Mouse (Mus musculus) liver, postnatal 0 days (tissue): ENCODE results near the gene Phf21a. TPM values are rescaled to one million over a fixed set of nuclear protein-coding genes. Genes with fewer than 3 reads are reported as not detected.
"Not testable (repeated sequence)": the region's sequence is repeated elsewhere in the genome, so short reads cannot be mapped to it uniquely, and the experiment has no call there.

Source experiments
- ATAC-seq: fragments of 200-750 bp; cut with Nextera tagmentation; 2 replicates; pipeline ENCODE4 v1.8.0; 2017; ENCODE audit warnings: mild to moderate bottlenecking, moderate library complexity
- DNase-seq: peaks from one replicate; pipeline ENCODE4 v3.0.0-alpha.2; 2016
- H3K27ac ChIP-seq: fragments of 300-500 bp; sonication (generic); 2 replicates; pipeline ENCODE4 v1.5.1; 2014; ENCODE audit warnings: antibody characterized with exemption, moderate library complexity, mild to moderate bottlenecking, low read depth
- H3K27me3 ChIP-seq: fragments of 300-500 bp; sonication (generic); 2 replicates; pipeline ENCODE4 v1.6.1; 2014; ENCODE audit warnings: low read length, control low read depth, mixed read lengths; ENCODE audit not compliant: insufficient read depth
- H3K36me3 ChIP-seq: fragments of 300-500 bp; sonication (generic); replicated peaks from 2 replicates; pipeline ENCODE4 v1.6.1; 2014; ENCODE audit warnings: mild to moderate bottlenecking, control low read depth, low read length, moderate library complexity, mixed read lengths; ENCODE audit not compliant: insufficient read depth
- H3K4me1 ChIP-seq: fragments of 300-500 bp; sonication (generic); 2 replicates; pipeline ENCODE4 v1.6.1; 2014; ENCODE audit warnings: antibody characterized with exemption, mild to moderate bottlenecking, control low read depth; ENCODE audit not compliant: insufficient read depth
- H3K4me2 ChIP-seq: fragments of 300-500 bp; sonication (generic); 2 replicates; pipeline ENCODE4 v1.6.1; 2014; ENCODE audit warnings: low read depth, mild to moderate bottlenecking, low read length, moderate library complexity, mixed read lengths
- H3K4me3 ChIP-seq: fragments of 300-500 bp; sonication (generic); 2 replicates; pipeline ENCODE4 v1.5.1; 2014; ENCODE audit warnings: low read depth, low read length
- H3K9ac ChIP-seq: fragments of 300-500 bp; sonication (generic); replicated peaks from 2 replicates; pipeline ENCODE4 v1.6.1; 2014; ENCODE audit warnings: mild to moderate bottlenecking, moderate library complexity
- H3K9me3 ChIP-seq: fragments of 300-500 bp; sonication (generic); 2 replicates; pipeline ENCODE4 v1.6.1; 2016; ENCODE audit warnings: mild to moderate bottlenecking, control low read depth, low read length, mixed read lengths
- CTCF ChIP-seq: sonication (generic); IDR thresholded peaks from 2 replicates; pipeline ENCODE4 v1.5.1; 2016; ENCODE audit warnings: antibody characterized with exemption, low read depth
- EP300 ChIP-seq: IDR thresholded peaks from 2 replicates; pipeline ENCODE4 v1.6.1; 2016; ENCODE audit warnings: antibody characterized with exemption, low read depth, mild to moderate bottlenecking
- WGBS: fragments of 180-500 bp; shearing (Covaris S2); extraction: QIAGEN DNeasy Blood & Tissue Kit; methylation state at CpG from one replicate; pipeline ENCODE4 v1.1.7; 2014; ENCODE audit not compliant: insufficient replicate concordance; 5-methylcytosine and 5-hydroxymethylcytosine counted together
- polyA plus RNA-seq: library from polyadenylated mRNA; unstranded; fragments of >200 nt; fragmentation: Nextera tagmentation; extraction: Ambion mirVana; gene quantifications from 2 replicates; pipeline ENCODE4 v1.2.1, GENCODE M21; 2015

The Phf21a gene
- polyA plus RNA-seq, 1 experiment from 2014 or later: 2.7 TPM

DNA sequence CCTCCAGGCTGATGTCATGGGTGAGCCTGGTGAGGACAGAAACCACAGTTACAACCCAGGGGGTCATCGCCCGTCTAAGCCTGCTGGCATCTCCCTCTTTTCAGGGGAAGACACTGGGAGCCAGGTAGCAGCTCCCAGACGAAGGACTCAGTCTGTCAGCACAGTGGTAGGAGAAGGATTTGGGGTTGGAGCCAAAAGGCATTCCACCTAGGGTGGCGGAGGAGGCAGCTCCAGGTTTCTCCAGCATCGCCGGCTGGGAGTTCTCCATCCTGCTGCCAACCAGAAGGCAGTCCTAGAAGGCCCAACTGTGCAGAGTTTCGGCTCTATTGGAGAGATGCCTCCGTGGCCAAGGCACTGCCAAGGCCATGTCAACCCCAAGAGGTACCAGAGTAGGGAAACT, 298.2 kb downstream of the Phf21a start:
- TF ChIP-seq EP300 (no peak), CTCF (no peak)
- H3K36me3 ChIP-seq: no peaks in the 10 kb centered on the region
- ATAC-seq: no peak
- H3K4me3 ChIP-seq: no peak overlapping the region
- no peak overlapping the region for H3K27ac ChIP-seq
- no peaks in the 10 kb centered on the region for H3K9me3 ChIP-seq
- DNase-seq: no peak
- H3K27me3 ChIP-seq: peaks cover 44% of the 10 kb centered on the region
- H3K9ac ChIP-seq: no peak overlapping the region
- peak overlapping the region; percentile 57; the same call in 1 of the 2 replicates for H3K4me2 ChIP-seq
- peaks cover 15% of the 10 kb centered on the region; the same call in 1 of the 2 replicates for H3K4me1 ChIP-seq
- 76% methylated on average over 8 of the region's 8 CpGs for WGBS

- WGBS: 36% methylated on average over 11 of the region's 11 CpGs
Observed at GRCm38 (mm10) chr2:92391703-92392317, 298.9 kb downstream of the Phf21a start.

GRCm38 (mm10) chr2:92392318-92393264, 299.7 kb downstream of the Phf21a start:
- ATAC-seq (peak; percentile 71), DNase-seq (peak; percentile 69)
- no peaks in the 10 kb centered on the region for H3K36me3 ChIP-seq
- peak overlapping the region; percentile 21 for H3K4me3 ChIP-seq
- 8% methylated on average over 26 of the region's 26 CpGs for WGBS
- peaks cover 15% of the 10 kb centered on the region; the same call in 1 of the 2 replicates for H3K4me1 ChIP-seq
- H3K9me3 ChIP-seq: no peaks in the 10 kb centered on the region
- H3K9ac ChIP-seq: peak overlapping the region; percentile 40; the same call in 1 of the 2 replicates
- peak overlapping the region; percentile 57 for H3K4me2 ChIP-seq
- H3K27me3 ChIP-seq: peaks cover 39% of the 10 kb centered on the region
- TF ChIP-seq CTCF (no peak), EP300 (no peak)
- H3K27ac ChIP-seq: 0 out of 2 replicates have a peak overlapping the region, but pooled peaks have one; percentile 5

More at GRCm38 (mm10) chr2:92391703-92392317, 298.9 kb downstream of the Phf21a start:
- Histone ChIP-seq H3K27me3 (peaks cover 44% of the 10 kb centered on the region), H3K4me1 (peaks cover 15% of the 10 kb centered on the region; the same call in 1 of the 2 replicates), H3K36me3 (no peaks in the 10 kb centered on the region), H3K9me3 (no peaks in the 10 kb centered on the region), H3K27ac (0 out of 2 replicates have a peak overlapping the region, but pooled peaks have one; percentile 5), H3K4me2 (peak overlapping the region; percentile 57), H3K4me3 (peak overlapping the region; percentile 21), H3K9ac (peak overlapping the region; percentile 40; the same call in 1 of the 2 replicates)
- peak; percentile 40 for ATAC-seq
- no peak for TF ChIP-seq CTCF
- no peak for TF ChIP-seq EP300
- DNase-seq: no peak

DNA sequence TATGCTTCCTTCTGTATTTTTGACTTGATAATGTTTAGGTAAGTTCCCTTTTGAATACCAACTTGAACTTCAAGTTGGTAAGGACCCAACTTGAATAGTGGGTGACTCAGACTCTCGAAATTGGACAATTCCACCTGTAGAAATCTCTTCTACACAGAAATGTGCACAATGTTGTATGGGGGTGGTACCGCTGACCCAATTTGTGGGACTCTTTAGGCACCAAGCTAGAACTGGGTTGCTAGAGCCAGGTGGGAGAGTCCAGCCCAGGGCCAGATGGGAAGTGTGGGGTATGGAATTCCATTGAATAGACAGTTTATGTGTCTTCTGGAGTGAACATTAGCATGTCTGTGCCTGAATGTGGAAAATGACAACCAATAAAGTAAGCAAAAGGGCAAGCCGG, 302.6 kb downstream of the Phf21a start:
- Histone ChIP-seq H3K36me3 (no peaks in the 10 kb centered on the region), H3K9ac (no peak overlapping the region), H3K27me3 (peaks cover 21% of the 10 kb centered on the region), H3K4me3 (no peak overlapping the region), H3K27ac (no peak overlapping the region), H3K4me2 (no peak overlapping the region), H3K9me3 (no peaks in the 10 kb centered on the region), H3K4me1 (peaks cover 2% of the 10 kb centered on the region; the same call in 1 of the 2 replicates)
- ATAC-seq (no peak), DNase-seq (no peak)
- TF ChIP-seq EP300 (no peak), CTCF (no peak)
- WGBS: 75% methylated on average over 3 of the region's 3 CpGs

DNA sequence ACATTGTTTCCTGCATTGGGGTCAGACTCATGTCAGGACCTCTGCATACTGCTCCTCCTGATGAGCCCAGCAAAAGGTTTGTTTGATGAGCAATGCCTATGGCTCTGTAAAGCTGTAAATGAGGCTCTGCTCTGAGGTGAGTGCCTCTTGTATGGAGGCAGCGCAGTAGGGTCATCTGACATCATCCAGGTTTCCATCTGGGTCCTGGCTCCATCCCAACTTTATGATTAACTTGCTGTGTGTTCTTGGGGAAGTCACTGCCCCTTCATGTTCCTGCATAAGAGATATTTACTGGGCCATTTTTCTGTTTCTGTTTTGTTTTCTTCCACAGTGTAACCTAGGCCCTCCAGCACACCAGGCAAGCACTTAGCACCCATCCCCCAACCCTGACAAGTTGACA, 304.5 kb downstream of the Phf21a start:
- H3K27me3 ChIP-seq: peaks cover 19% of the 10 kb centered on the region
- WGBS: 75% methylated on average over 1 of the region's 1 CpGs

GRCm38 (mm10) chr2:92399877-92400276, 307.0 kb downstream of the Phf21a start:
- H3K4me3 ChIP-seq, DNase-seq, H3K9me3 ChIP-seq, H3K27ac ChIP-seq, ATAC-seq, H3K27me3 ChIP-seq, H3K9ac ChIP-seq, H3K36me3 ChIP-seq, H3K4me1 ChIP-seq, H3K4me2 ChIP-seq: not testable (repeated sequence)
- 81% methylated on average over 3 of the region's 4 CpGs for WGBS

More for the DNA sequence above, 304.5 kb downstream of the Phf21a start:
- ATAC-seq (no peak), DNase-seq (no peak)
- Histone ChIP-seq H3K4me2 (no peak overlapping the region), H3K9me3 (no peaks in the 10 kb centered on the region), H3K4me3 (no peak overlapping the region), H3K9ac (no peak overlapping the region), H3K36me3 (no peaks in the 10 kb centered on the region), H3K4me1 (no peaks in the 10 kb centered on the region), H3K27ac (no peak overlapping the region)
- TF ChIP-seq CTCF (no peak), EP300 (no peak)
